Mouse (Mus musculus): ENCODE results near the gene Siglec1. TPM values are rescaled to one million over a fixed set of nuclear protein-coding genes. Genes with fewer than 3 reads are reported as not detected.

Gene Siglec1
- total and polyA plus RNA-seq, 2 experiments from 2014 or later, result 0.27 to 1.4 TPM

GRCm38 (mm10) chr2:131053851-131054645 is 32.5 kb downstream of the Siglec1 start:
- Histone ChIP-seq H3K4me2 (ENCODE audit: low read depth, low read length, poor library complexity, severe bottlenecking) (peak overlapping the region; percentile 58), H3K4me1 (ENCODE audit: insufficient read depth, low read length) (peaks cover 10% of the 10 kb centered on the region; the same call in 1 of the 2 replicates), H3K4me3 (ENCODE audit: low read depth, low read length) (peak overlapping the region; percentile 33), H3K27ac (ENCODE audit: low read depth, low read length) (no peak overlapping the region), H3K9me3 (ENCODE audit: low read length) (no peaks in the 10 kb centered on the region), H3K27me3 (ENCODE audit: insufficient read depth, low read length) (peaks cover 41% of the 10 kb centered on the region), H3K9ac (replicated peaks; ENCODE audit: low read length, poor library complexity, severe bottlenecking) (peak overlapping the region; percentile 48), H3K36me3 (ENCODE audit: insufficient read depth, low read length) (no peaks in the 10 kb centered on the region)
- no peak for TF ChIP-seq CTCF (IDR thresholded peaks at IDR 0.05)
- DNase-seq (ENCODE audit: low spot score) (no peak), ATAC-seq (ENCODE audit: low FRiP score) (0 out of 2 replicates have a peak, but pooled peaks have one; percentile 14)
- 2% methylated on average over 42 of the region's 45 CpGs for WGBS

GRCm38 (mm10) chr2:131052862-131053418 is 33.6 kb downstream of the Siglec1 start:
- 72% methylated on average over 6 of the region's 6 CpGs for WGBS
- ATAC-seq (ENCODE audit: low FRiP score), result no peak
- no peak for TF ChIP-seq CTCF (IDR thresholded peaks at IDR 0.05)

GRCm38 (mm10) chr2:131052043-131052442 is 34.5 kb downstream of the Siglec1 start:
- no peaks in the 10 kb centered on the region for H3K36me3 ChIP-seq (ENCODE audit: insufficient read depth, low read length)
- no peak overlapping the region for H3K27ac ChIP-seq (ENCODE audit: low read depth, low read length)
- 79% methylated on average over 5 of the region's 5 CpGs for WGBS
- no peak overlapping the region for H3K4me3 ChIP-seq (ENCODE audit: low read depth, low read length)
- H3K9ac ChIP-seq (replicated peaks; ENCODE audit: low read length, poor library complexity, severe bottlenecking), result no peak overlapping the region
- no peak overlapping the region for H3K4me2 ChIP-seq (ENCODE audit: low read depth, low read length, poor library complexity, severe bottlenecking)
- H3K4me1 ChIP-seq (ENCODE audit: insufficient read depth, low read length), result peaks cover 10% of the 10 kb centered on the region; the same call in 1 of the 2 replicates
- peaks cover 41% of the 10 kb centered on the region for H3K27me3 ChIP-seq (ENCODE audit: insufficient read depth, low read length)
- no peaks in the 10 kb centered on the region for H3K9me3 ChIP-seq (ENCODE audit: low read length)
- ATAC-seq (ENCODE audit: low FRiP score) (no peak), DNase-seq (ENCODE audit: low spot score) (no peak)
- no peak for TF ChIP-seq CTCF (IDR thresholded peaks at IDR 0.05)

More at GRCm38 (mm10) chr2:131052862-131053418, 33.6 kb downstream of the Siglec1 start:
- Histone ChIP-seq H3K9me3 (ENCODE audit: low read length) (no peaks in the 10 kb centered on the region), H3K9ac (replicated peaks; ENCODE audit: low read length, poor library complexity, severe bottlenecking) (no peak overlapping the region), H3K4me2 (ENCODE audit: low read depth, low read length, poor library complexity, severe bottlenecking) (no peak overlapping the region), H3K36me3 (ENCODE audit: insufficient read depth, low read length) (no peaks in the 10 kb centered on the region), H3K4me1 (ENCODE audit: insufficient read depth, low read length) (peaks cover 10% of the 10 kb centered on the region; the same call in 1 of the 2 replicates), H3K4me3 (ENCODE audit: low read depth, low read length) (no peak overlapping the region), H3K27ac (ENCODE audit: low read depth, low read length) (no peak overlapping the region), H3K27me3 (ENCODE audit: insufficient read depth, low read length) (peaks cover 41% of the 10 kb centered on the region)
- no peak for DNase-seq (ENCODE audit: low spot score)

- Histone ChIP-seq H3K4me2 (ENCODE audit: low read depth, low read length, poor library complexity, severe bottlenecking) (no peak overlapping the region), H3K9ac (replicated peaks; ENCODE audit: low read length, poor library complexity, severe bottlenecking) (no peak overlapping the region), H3K27ac (ENCODE audit: low read depth, low read length) (no peak overlapping the region), H3K27me3 (ENCODE audit: insufficient read depth, low read length) (no peaks in the 10 kb centered on the region), H3K9me3 (ENCODE audit: low read length) (no peaks in the 10 kb centered on the region), H3K4me3 (ENCODE audit: low read depth, low read length) (no peak overlapping the region), H3K4me1 (ENCODE audit: insufficient read depth, low read length) (0 out of 2 replicates have a peak, but pooled peaks cover 1% of the 10 kb centered on the region), H3K36me3 (ENCODE audit: insufficient read depth, low read length) (no peaks in the 10 kb centered on the region)
- DNase-seq (ENCODE audit: low spot score), result no peak
- ATAC-seq (ENCODE audit: low FRiP score), result no peak
- TF ChIP-seq CTCF (IDR thresholded peaks at IDR 0.05), result no peak
- 87% methylated on average over 2 of the region's 2 CpGs for WGBS
These were observed 40.5 kb downstream of the Siglec1 start for GRCm38 (mm10) chr2:131046025-131046424.

- Histone ChIP-seq H3K27ac (ENCODE audit: low read depth, low read length) (no peak overlapping the region), H3K36me3 (ENCODE audit: insufficient read depth, low read length) (no peaks in the 10 kb centered on the region), H3K4me3 (ENCODE audit: low read depth, low read length) (no peak overlapping the region), H3K9me3 (ENCODE audit: low read length) (no peaks in the 10 kb centered on the region), H3K9ac (replicated peaks; ENCODE audit: low read length, poor library complexity, severe bottlenecking) (no peak overlapping the region), H3K4me1 (ENCODE audit: insufficient read depth, low read length) (peaks cover 2% of the 10 kb centered on the region; the same call in 1 of the 2 replicates), H3K4me2 (ENCODE audit: low read depth, low read length, poor library complexity, severe bottlenecking) (no peak overlapping the region), H3K27me3 (ENCODE audit: insufficient read depth, low read length) (no peaks in the 10 kb centered on the region)
- 75% methylated on average over 9 of the region's 9 CpGs for WGBS
- DNase-seq (ENCODE audit: low spot score) (no peak), ATAC-seq (ENCODE audit: low FRiP score) (no peak)
- TF ChIP-seq CTCF (IDR thresholded peaks at IDR 0.05), result no peak
These were observed 41.4 kb downstream of the Siglec1 start for GRCm38 (mm10) chr2:131044989-131045720.

All from midbrain, postnatal 0 days (tissue).